Mouse (Mus musculus) v-Abl transformed pro-B cells (cell line): ENCODE results near the gene Morn5.

ENCODE experiments used
- in situ Hi-C, 2 experiments: fragments of 400-800 bp; cut with MboI; formaldehyde crosslinking; loops; one replicate each; pipeline ENCODE4 v1.15.1; 2025; ENCODE audit not compliant: unreplicated experiment in 2 of 2

The Morn5 gene

GRCm38 (mm10) chr2:36056248-36056647, 7.0 kb downstream of the Morn5 start:
- in situ Hi-C loops = no loop called here

- in situ Hi-C loops = no loop called here
These were observed 12.2 kb downstream of the Morn5 start for GRCm38 (mm10) chr2:36061409-36061808.

GRCm38 (mm10) chr2:36067132-36067531, 17.9 kb downstream of the Morn5 start:
- in situ Hi-C loops = no loop called here

- in situ Hi-C loops = no loop called here
These were observed 22.5 kb downstream of the Morn5 start for GRCm38 (mm10) chr2:36071660-36072305.

GRCm38 (mm10) chr2:36073781-36074180, 24.5 kb downstream of the Morn5 start:
- in situ Hi-C loops = no loop called here

- in situ Hi-C loops = no loop called here
These were observed 26.0 kb downstream of the Morn5 start for GRCm38 (mm10) chr2:36075210-36075609.

- in situ Hi-C loops = no loop called here
These were observed 28.0 kb downstream of the Morn5 start for GRCm38 (mm10) chr2:36077160-36077761.

- in situ Hi-C loops = no loop called here
These were observed 32.2 kb downstream of the Morn5 start for GRCm38 (mm10) chr2:36081446-36081845.

- in situ Hi-C loops = no loop called here
These were observed 33.7 kb downstream of the Morn5 start for GRCm38 (mm10) chr2:36082802-36083580.

- in situ Hi-C loops = no loop called here
These were observed 35.8 kb downstream of the Morn5 start for GRCm38 (mm10) chr2:36085041-36085440.

- in situ Hi-C loops = no loop called here
These were observed 39.9 kb downstream of the Morn5 start for GRCm38 (mm10) chr2:36089190-36089589.

- in situ Hi-C loops = no loop called here
These were observed 41.8 kb downstream of the Morn5 start for GRCm38 (mm10) chr2:36090853-36091741.

GRCm38 (mm10) chr2:36092748-36093147, 43.5 kb downstream of the Morn5 start:
- in situ Hi-C loops = no loop called here

- in situ Hi-C loops = no loop called here
These were observed 44.0 kb downstream of the Morn5 start for GRCm38 (mm10) chr2:36093301-36093700.

GRCm38 (mm10) chr2:36093914-36094475, 44.7 kb downstream of the Morn5 start:
- in situ Hi-C loops = no loop called here

GRCm38 (mm10) chr2:36097129-36097815, 48.0 kb downstream of the Morn5 start:
- in situ Hi-C loops = no loop called here

- in situ Hi-C loops = no loop called here
These were observed 48.8 kb downstream of the Morn5 start for GRCm38 (mm10) chr2:36098021-36098420.

- in situ Hi-C loops = no loop called here
These were observed 50.5 kb downstream of the Morn5 start for GRCm38 (mm10) chr2:36099739-36100138.

- in situ Hi-C loops = no loop called here
These were observed 52.8 kb downstream of the Morn5 start for GRCm38 (mm10) chr2:36101866-36102558.
